Mouse (Mus musculus): ENCODE data around the gene Mindy1.
A peak's percentile ranks its signal among the peaks of the same experiment; 100 is the strongest.

Mindy1 gene

DNA sequence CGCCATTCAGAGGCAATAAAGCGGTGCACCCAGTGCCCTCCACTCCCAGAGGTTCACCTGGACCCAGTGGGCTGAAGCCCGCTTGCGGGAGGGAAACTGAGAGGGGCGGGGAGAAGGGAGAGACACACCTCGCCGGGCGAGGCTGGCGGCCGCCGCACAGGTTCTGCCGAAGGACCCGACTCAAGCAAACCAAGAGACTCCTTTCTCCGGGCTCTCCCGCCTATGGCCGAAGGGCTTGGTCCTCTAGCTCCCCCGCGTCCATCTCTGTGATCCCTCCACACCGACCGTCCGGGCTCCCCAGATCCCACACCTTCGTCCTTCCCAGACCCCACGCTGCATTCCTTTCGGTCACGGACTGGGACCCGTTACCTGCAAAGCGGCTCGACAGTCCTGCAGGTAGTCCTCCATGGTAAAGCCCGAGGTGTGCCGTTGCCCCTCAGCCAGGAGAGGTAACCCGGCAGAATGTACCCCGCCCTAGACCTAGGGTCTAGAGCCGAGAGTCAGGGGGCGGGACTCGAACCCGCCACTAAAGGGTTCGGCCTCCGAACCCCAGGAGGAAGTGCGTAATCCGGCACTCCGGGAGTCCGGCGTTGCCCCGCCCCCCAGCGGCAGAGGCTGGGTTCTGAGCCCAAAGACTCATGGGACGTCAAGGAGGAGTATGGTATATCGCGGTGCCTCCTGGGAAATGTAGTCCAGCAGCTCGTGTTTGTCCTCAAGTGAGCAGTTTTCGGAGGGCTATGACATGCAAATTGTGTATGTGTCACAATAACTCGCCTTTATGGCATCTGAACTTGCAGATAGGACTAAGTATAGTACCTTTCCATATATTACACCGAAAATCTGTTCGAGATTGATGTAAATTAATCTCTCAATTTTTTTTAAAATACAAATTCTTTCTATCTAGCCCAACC lies at the start of gene Mindy1, which contains the start of gene Prune1:
TSS of gene Mindy1 (plus strand) at position 130 of the 911 bp plus-strand sequence.
TSS of gene Prune1 (minus strand) at position 861 of the 911 bp plus-strand sequence.
- DNase-seq, result peak; percentile 98

DNA sequence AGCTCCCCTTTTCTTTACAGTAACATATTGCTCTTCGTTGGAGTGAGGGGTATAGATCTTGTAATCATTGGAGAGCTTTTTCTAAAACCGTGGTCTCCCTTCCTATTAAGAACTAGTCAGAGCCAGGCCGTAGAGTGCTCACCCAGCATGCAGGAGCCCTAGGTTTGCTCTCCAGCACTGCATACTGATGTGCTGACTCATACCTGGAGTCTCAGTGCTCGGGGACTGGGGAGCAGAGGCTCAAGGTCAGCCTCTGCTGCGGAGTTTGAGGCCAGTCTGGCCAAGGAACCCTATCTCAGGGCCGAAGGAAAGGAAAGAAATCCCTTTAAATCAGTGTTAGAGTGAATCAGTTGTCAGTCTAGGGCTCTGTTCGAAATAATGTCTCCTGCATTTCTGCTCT lies 48.4 kb upstream of the Mindy1 start:
- no peak for DNase-seq

- no peak for DNase-seq
Measured at GRCm38 (mm10) chr3:95233303-95233980, 47.7 kb upstream of the Mindy1 start.

- no peak for DNase-seq
Measured at GRCm38 (mm10) chr3:95235386-95236301, 45.5 kb upstream of the Mindy1 start.

DNA sequence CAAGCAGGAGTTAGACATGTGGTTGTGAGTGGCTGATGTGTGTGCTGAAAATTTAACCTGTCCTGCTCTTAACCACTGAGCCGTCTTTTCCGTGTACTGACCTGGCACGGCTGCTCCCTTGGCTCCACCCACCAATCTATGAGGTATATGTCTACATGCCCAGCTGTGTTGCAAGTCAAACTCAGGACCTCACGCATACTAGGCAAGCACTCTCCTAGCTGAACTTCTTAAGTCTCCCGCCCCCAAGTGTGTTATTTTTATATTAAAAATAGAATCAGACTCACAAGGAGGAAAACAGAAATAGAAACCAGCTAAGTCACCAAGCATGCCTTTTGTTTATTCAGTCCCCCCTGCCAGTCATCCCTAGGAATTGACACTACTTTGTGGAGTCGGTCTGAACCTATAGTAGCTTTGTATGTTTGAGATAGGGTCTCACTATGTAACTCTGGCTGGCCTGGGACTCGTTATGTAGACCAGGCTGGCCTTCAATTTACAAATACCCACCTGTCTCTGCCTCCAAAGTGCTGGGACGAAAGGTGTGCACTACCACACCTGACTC lies 43.5 kb upstream of the Mindy1 start:
- no peak for DNase-seq

- no peak for DNase-seq
Measured at GRCm38 (mm10) chr3:95239022-95239421, 42.1 kb upstream of the Mindy1 start.

GRCm38 (mm10) chr3:95239971-95240370 lies 41.2 kb upstream of the Mindy1 start:
- no peak for DNase-seq

DNA sequence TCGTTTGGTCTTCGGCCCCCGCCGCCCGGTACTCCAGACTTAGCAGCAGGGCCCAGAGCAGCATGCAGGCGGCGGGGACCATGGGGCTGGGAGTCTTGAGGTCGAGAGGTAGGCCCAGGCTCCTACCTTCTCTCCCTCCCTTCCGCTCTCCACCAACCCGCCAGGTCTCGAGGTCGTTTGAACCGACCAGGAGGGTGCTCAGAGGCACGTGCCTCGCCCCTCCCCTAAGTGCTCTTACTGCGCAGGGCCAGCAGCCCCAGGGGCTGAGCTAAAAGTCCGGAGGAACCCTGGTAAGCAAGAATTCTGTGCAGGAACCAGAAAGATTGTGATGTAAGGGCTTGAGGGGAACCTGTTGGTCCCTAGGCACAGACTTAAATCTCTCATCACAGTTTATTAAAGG lies 40.2 kb upstream of the Mindy1 start:
- DNase-seq, result peak; percentile 23

DNA sequence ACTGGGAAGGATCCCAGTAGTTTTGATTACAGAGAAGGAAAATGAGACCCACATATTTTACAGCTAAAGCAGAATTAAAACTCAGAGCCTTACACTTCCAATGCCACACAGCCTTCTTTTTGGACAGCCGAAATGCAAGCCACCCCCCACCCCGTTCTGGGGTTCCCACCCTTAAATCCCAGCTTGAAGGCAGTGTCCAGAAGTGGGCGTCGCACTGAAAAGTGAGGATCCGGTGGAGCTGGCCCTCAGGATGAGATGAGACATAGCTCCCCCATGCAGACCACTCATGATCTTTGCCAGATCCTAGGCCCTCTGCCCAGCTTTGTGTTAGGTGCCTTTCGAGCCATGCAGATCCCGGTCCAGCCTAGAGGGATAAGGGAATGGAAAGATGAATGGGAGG lies 39.6 kb upstream of the Mindy1 start, which contains the start of gene Gm128:
TSS of gene Gm128 (minus strand) at position 101 of the 400 bp plus-strand sequence.
- DNase-seq, result no peak

GRCm38 (mm10) chr3:95243086-95243485 lies 38.1 kb upstream of the Mindy1 start:
- no peak for DNase-seq

DNA sequence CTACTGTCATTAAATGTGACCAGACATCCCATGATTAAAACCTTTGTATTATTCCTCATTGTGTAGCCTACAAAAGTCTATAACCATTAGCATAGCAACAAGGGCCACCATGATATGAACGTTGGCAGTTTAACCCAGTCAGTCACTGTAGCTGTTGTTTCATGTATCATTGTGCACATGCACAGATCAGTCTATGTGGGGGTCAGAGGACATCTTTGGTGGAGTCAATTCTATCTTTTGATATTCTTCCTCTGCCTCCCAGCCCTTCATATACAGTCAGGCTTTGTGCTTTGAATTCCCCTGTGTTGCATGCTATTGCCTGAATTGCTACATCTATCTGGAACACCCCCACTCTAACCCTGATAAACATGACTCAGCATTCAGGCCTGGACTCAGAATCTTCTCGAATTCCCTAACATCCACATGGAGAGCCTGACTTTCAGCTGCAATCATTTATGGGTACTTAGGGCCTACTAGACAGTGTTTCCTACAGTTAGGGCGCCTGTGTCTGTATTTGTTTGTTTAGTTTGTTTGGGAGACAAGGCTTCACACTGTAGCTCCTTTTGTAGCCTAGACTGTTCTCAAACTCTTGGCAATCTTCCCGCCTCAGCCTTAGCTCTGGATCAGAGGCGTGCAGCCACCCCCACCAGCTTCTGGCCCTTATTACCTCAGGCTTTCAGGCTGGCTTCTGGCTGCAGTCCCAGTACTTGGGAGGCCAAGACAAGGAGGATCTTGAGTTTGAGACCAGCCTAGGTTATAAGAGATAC lies 34.5 kb upstream of the Mindy1 start:
- no peak for DNase-seq

GRCm38 (mm10) chr3:95247660-95248336 lies 33.3 kb upstream of the Mindy1 start:
- no peak for DNase-seq

DNA sequence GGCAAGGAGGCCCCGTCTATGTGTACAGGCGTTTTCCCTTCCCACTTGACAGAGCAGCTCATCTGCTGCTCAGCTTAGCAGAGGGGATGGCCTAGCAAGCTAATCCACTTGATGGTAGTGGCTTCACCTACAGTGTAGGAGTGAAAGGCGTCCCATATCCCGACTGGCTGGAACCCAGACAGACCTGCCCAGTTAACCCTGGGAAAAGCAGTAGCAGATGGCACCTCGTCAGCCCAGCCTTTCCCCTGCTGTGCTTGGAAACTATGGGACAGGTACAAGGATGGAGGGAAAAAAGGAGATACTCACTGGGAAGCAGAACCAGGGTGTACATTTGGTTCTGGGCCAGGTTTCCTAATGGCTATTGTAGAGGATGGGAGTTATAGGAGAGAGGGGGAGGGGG lies 30.8 kb upstream of the Mindy1 start:
- DNase-seq, result no peak

- no peak for DNase-seq
Measured at GRCm38 (mm10) chr3:95250783-95251424, 30.2 kb upstream of the Mindy1 start, which contains the start of gene Bnipl. Gene Bnipl (minus strand): TSS chr3:95251193.

DNA sequence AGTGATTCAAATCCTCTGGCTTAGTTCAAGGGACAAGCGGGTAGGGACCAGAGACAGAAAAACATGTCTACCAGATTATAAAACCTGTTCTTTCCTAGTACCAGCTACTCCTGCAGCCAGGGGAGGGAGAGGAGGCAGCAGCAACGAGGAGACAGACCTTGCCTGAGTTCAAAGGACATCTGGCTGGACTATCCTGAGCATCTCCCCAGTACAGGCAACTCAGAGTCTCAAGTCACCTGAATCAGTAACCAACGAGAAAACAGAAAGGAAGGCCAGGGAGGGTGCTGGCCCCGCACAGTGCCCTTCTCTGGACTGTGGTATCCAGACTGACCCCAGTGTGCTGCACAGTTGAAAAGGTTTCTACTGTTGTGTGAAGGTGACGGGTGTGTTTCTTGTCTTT lies 24.2 kb upstream of the Mindy1 start:
- DNase-seq, result no peak

DNA sequence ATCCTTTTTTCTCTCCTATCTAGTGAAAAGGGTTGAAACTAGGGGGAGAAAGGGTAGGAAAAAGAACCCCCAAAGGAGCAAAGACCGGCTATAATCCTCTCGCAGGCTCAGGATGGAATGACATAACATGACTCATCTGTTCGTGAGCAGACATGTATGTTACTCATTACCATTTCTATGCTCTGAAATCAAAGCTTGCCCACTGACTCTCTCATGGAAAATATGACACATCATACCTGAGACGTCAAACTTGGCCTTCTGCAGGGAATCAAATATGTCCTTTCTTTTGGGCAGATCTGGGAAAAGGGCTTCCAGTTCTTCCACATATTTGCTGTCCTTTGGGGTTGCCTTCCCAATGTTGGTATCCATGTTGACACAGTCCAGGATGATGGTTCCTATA lies 19.2 kb upstream of the Mindy1 start:
- no peak for DNase-seq

- peak; percentile 63 for DNase-seq
Measured at GRCm38 (mm10) chr3:95263089-95263739, 17.9 kb upstream of the Mindy1 start.

- DNase-seq, result no peak
Measured at GRCm38 (mm10) chr3:95264724-95265123, 16.4 kb upstream of the Mindy1 start.

DNA sequence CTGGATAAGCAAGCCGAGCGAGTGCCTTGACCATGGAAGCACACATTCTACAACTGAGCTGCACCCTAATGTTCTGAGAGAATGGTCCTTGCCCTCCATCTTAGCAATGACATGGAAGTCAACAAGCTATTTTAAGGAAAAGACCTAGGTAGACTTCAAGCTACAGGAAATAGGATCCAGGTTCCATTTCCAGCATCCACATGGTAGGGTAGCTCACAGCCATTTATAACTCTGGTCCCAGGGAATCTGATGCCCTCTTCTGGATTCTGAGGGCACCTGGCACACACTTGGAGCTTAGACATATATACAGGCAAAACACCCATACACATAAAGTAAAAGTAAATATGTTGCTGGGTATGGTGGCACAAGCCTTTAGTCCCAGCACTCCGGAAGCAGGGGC lies 15.1 kb upstream of the Mindy1 start:
- DNase-seq, result no peak

DNA sequence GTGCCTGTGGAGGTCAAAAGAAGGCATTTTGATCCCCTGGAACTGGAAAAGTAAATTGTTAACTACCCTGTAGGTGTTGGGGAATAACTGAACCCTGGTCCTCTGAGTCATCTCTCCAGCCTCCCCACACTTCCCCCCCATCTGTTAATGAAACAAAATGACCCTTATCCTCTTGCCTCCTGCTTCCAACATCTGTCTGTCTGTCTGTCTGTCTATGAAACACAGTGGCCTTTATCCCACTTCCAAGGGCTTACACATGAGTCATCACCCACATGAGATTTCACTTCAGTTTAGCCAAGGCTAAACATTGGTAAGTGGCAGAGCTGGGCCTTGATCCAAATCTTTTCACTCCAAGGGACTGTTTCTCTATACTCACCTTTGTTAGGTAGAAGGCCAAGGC lies 13.3 kb upstream of the Mindy1 start:
- DNase-seq, result no peak
